Mouse (Mus musculus): ENCODE measurements around the gene Galr3. TPM values are rescaled to one million over a fixed set of nuclear protein-coding genes. Genes with fewer than 3 reads are reported as not detected.
A peak's percentile ranks its signal among the peaks of the same experiment; 100 is the strongest.

Gene Galr3
- total and polyA plus RNA-seq, 3 experiments = 2.6 to 4.5 TPM; not detected in 1

DNA sequence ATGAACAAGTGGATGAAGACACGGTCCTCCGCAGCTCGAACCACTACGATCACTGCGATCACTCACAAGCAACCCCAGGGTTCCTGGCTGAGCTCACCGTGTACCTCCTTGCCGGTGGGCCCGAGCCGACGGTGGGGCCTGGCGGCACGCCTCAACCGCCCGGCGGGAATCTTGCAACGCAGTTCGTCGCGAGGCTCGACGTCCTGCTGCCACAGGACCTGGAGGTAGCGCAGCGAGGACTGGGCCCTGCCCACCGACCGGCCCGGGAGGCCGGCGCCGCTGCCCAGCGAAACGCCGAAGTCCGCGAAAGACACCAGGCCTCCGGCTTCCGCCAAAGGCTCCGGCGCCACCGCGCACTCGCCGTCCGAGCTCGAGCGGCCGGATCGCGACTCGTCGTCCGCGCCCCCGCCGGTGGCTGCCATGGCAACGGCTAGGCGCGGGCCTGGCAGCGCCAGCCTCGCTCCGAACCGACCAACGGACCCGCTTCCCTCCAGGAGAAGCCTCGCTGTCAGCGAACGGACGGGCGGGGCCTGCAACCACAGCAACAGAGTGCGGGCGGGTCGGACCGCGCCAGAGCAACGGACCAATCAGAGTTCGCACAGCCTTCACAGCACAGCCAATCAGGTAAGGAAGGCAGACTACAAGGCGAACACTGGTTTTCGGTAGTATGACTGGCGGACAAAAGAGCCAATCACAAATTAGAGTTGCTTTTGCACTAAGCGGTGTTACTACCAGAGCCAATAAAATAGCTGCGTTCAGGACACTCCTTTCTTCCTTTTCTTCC, 20.9 kb downstream of the Galr3 start, which contains the start of gene Ankrd54 (continued):
- 0 out of 2 replicates have a peak, but pooled peaks have one; percentile 8 for TF ChIP-seq USF1 (IDR thresholded peaks at IDR 0.05; ENCODE audit: low read depth, low read length)
- TF ChIP-seq KAT2A (conservative IDR thresholded peaks at IDR 0.05; ENCODE audit: low read depth, low read length) = peak; percentile 58; the same call in 1 of the 2 replicates
- TF ChIP-seq CHD2 (IDR thresholded peaks at IDR 0.05; ENCODE audit: low read length) = peak; percentile 96
- no peak for TF ChIP-seq CTCF (IDR thresholded peaks at IDR 0.05 in 2 of 3, conservative IDR thresholded peaks at IDR 0.05 in 1 of 3; ENCODE audit: control insufficient read depth in 1 of 3, insufficient read depth in 1 of 3, low read depth in 2 of 3, low read length in 3 of 3, poor library complexity in 1 of 3, severe bottlenecking in 1 of 3)

- Histone ChIP-seq H3K27ac (ENCODE audit: control insufficient read depth, low read depth, low read length) (peak overlapping the region; percentile 59), H3K4me1 (ENCODE audit: control insufficient read depth in 1 of 2, insufficient read depth in 2 of 2, low read length in 2 of 2) (peaks cover 2 to 31% of the 10 kb centered on the region in 2 experiments)
- TF ChIP-seq TCF12 (IDR thresholded peaks at IDR 0.05; ENCODE audit: low read depth, low read length) (no peak), HCFC1 (IDR thresholded peaks at IDR 0.05; ENCODE audit: low read depth, low read length) (0 out of 2 replicates have a peak, but pooled peaks have one; percentile 10), MEF2A (IDR thresholded peaks at IDR 0.05; ENCODE audit: extremely low read depth, insufficient replicate concordance, low read depth, low read length, poor library complexity, severe bottlenecking) (no peak), POLR2A (IDR thresholded peaks at IDR 0.05; ENCODE audit: control insufficient read depth in 1 of 2, insufficient read depth in 1 of 2, low read depth in 1 of 2, low read length in 2 of 2, poor library complexity in 1 of 2) (no peak), ELF1 (IDR thresholded peaks at IDR 0.05; ENCODE audit: low read depth, low read length) (no peak; the same call in none of the 2 replicates), RAD21 (IDR thresholded peaks at IDR 0.05; ENCODE audit: low read depth, low read length) (no peak), MAFK (IDR thresholded peaks at IDR 0.05; ENCODE audit: borderline replicate concordance, low read depth, low read length) (no peak), UBTF (IDR thresholded peaks at IDR 0.05; ENCODE audit: borderline replicate concordance, insufficient read depth, low read depth, low read length) (0 out of 2 replicates have a peak, but pooled peaks have one; percentile 58), MYB (IDR thresholded peaks at IDR 0.05; ENCODE audit: low read depth, low read length) (no peak), SIN3A (IDR thresholded peaks at IDR 0.05; ENCODE audit: low read length) (0 out of 2 replicates have a peak, but pooled peaks have one; percentile 75), NELFE (IDR thresholded peaks at IDR 0.05; ENCODE audit: low read depth, low read length) (no peak), USF2 (IDR thresholded peaks at IDR 0.05; ENCODE audit: borderline replicate concordance in 1 of 2, insufficient read depth in 1 of 2, low read depth in 1 of 2, low read length in 2 of 2) (no peak), TBP (IDR thresholded peaks at IDR 0.05; ENCODE audit: low read depth, low read length) (no peak), MAZ (IDR thresholded peaks at IDR 0.05; ENCODE audit: low read depth, low read length) (no peak), TAL1 (IDR thresholded peaks at IDR 0.05; ENCODE audit: low read length) (no peak), CHD2 (IDR thresholded peaks at IDR 0.05; ENCODE audit: low read length) (no peak), ZMIZ1 (IDR thresholded peaks at IDR 0.05; ENCODE audit: low read depth, low read length) (no peak), MAX (IDR thresholded peaks at IDR 0.05; ENCODE audit: low read length) (peak; percentile 17; the same call in 1 of the 2 replicates), POLR2AphosphoS5 (IDR thresholded peaks at IDR 0.05; ENCODE audit: borderline replicate concordance, low read depth, low read length) (no peak), GATA1 (IDR thresholded peaks at IDR 0.05; ENCODE audit: low read depth, low read length) (peak; percentile 27; the same call in 1 of the 2 replicates), NRF1 (IDR thresholded peaks at IDR 0.05; ENCODE audit: insufficient read depth, low read depth, low read length, poor library complexity, severe bottlenecking) (no peak), ZC3H11A (IDR thresholded peaks at IDR 0.05; ENCODE audit: low read depth, low read length) (no peak), ETS1 (IDR thresholded peaks at IDR 0.05; ENCODE audit: low read depth, low read length) (no peak), BHLHE40 (IDR thresholded peaks at IDR 0.05; ENCODE audit: borderline replicate concordance, low read depth, low read length) (no peak), E2F4 (IDR thresholded peaks at IDR 0.05; ENCODE audit: borderline replicate concordance, low read depth, low read length) (no peak), SMC3 (IDR thresholded peaks at IDR 0.05; ENCODE audit: low read depth, low read length) (no peak), KAT2A (conservative IDR thresholded peaks at IDR 0.05; ENCODE audit: low read depth, low read length) (no peak), ZNF384 (IDR thresholded peaks at IDR 0.05; ENCODE audit: low read depth, low read length) (peak; percentile 99), MXI1 (IDR thresholded peaks at IDR 0.05; ENCODE audit: low read depth, low read length) (peak; percentile 50; the same call in 1 of the 2 replicates), GABPA (IDR thresholded peaks at IDR 0.05; ENCODE audit: low read depth, low read length) (no peak)
Observed at GRCm38 (mm10) chr15:79063160-79063740, 21.6 kb downstream of the Galr3 start.

More at GRCm38 (mm10) chr15:79063160-79063740, 21.6 kb downstream of the Galr3 start:
- peak overlapping the region; percentile 51 to 61 for H3K4me3 ChIP-seq (ENCODE audit: control insufficient read depth in 1 of 2, insufficient read depth in 1 of 2, low read depth in 2 of 2, low read length in 2 of 2)
- peak overlapping the region; percentile 62 for H3K9ac ChIP-seq (ENCODE audit: control insufficient read depth, low read depth, low read length, poor library complexity, severe bottlenecking)
- peaks cover 0 to 33% of the 10 kb centered on the region in 2 experiments; a peak in 2 of 4 replicates for H3K36me3 ChIP-seq (ENCODE audit: control insufficient read depth in 1 of 2, insufficient read depth in 2 of 2, low read length in 2 of 2)
- no peaks in the 10 kb centered on the region for H3K9me3 ChIP-seq (replicated peaks; ENCODE audit: insufficient read depth, low read length)
- peaks cover 12% of the 10 kb centered on the region for H3K79me2 ChIP-seq (ENCODE audit: control insufficient read depth, insufficient read depth, low read length, poor library complexity)
- DNase-seq (ENCODE audit: low read depth, low spot score) = no peak
- no peaks in the 10 kb centered on the region for H3K27me3 ChIP-seq (ENCODE audit: control insufficient read depth in 1 of 2, insufficient read depth in 2 of 2, low read length in 2 of 2)
